Mouse (Mus musculus) cerebellum, adult 2 months (tissue): ENCODE measurements around the gene Cbx8.

Source experiments
- CTCF ChIP-seq: fragments of 200-500 bp; IDR thresholded peaks from 2 replicates; pipeline ENCODE4 v1.5.1; 2011; ENCODE audit warnings: low read depth, mild to moderate bottlenecking, control low read depth, low read length, moderate library complexity, borderline replicate concordance; ENCODE audit not compliant: insufficient read depth
- POLR2A ChIP-seq: fragments of 200-500 bp; IDR thresholded peaks from 2 replicates; pipeline ENCODE4 v1.6.1; 2011; ENCODE audit warnings: low read length, control low read depth, borderline replicate concordance; ENCODE audit not compliant: insufficient read depth

DNA sequence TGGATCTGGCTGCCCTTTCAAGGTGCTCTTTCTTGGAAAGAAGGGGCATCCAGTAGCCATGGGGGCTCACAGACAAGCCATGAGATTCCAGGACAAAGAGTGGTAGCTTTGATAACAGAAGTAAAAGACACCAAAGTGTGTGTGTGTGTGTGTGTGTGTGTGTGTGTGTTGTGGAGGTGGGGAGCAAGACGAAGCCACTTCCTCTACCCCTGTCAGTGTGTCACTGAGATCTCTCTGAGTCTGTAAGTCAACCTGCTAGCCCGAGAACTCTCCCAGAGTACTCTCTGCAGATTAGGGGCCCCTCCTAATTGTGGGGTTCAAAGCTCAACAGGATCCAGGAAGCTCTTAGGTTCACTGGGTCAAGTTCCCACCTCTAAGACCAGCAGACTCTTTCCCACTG is 9.6 kb upstream of the Cbx8 start:
- no peak for TF ChIP-seq CTCF
- no peak for TF ChIP-seq POLR2A
